Mouse (Mus musculus) spleen, adult 2 months (tissue): ENCODE data around the gene Snx33.

ENCODE experiments used
- CTCF ChIP-seq: fragments of 200-500 bp; IDR thresholded peaks from 2 replicates; pipeline ENCODE4 v1.5.1; 2011; ENCODE audit warnings: mild to moderate bottlenecking, inconsistent platforms; ENCODE audit not compliant: insufficient read depth, insufficient read length, insufficient replicate concordance; ENCODE audit errors: extremely low read depth
- POLR2A ChIP-seq: fragments of 200-500 bp; IDR thresholded peaks from 2 replicates; pipeline ENCODE4 v1.6.1; 2011; ENCODE audit warnings: low read depth, low read length, inconsistent platforms

GRCm38 (mm10) chr9:56871191-56871590 lies 57.0 kb downstream of the Snx33 start:
- TF ChIP-seq POLR2A = no peak
- TF ChIP-seq CTCF = no peak
